Mouse (Mus musculus): Measurements from ENCODE around the gene Map7.

DNA sequence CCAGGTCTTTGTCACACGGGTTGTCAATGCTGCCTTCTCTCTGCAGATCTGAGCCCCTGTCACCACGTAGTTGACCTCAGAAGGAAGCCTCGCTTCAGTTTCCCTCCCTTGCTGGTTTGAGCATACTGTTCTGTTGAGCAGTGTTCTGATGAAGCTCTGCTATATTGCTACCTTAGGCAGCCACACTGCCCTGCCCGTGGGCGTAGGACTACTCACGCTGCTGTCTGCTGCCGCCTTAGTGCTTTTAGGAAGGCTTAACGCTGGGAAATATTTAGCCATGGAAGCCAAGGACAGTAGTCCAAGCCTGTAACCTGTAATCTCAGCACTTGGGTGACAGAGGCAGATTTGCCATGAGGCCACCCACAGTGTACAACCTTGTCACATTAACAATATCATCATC, 107.3 kb downstream of the Map7 start:
- TF ChIP-seq POLR2A (IDR thresholded peaks at IDR 0.05; ENCODE audit: insufficient read depth, low read length) (no peak), CTCF (IDR thresholded peaks at IDR 0.05; ENCODE audit: low read depth, low read length) (no peak)
